Mouse (Mus musculus): ENCODE measurements around the gene Srrm3.

The Srrm3 gene

DNA sequence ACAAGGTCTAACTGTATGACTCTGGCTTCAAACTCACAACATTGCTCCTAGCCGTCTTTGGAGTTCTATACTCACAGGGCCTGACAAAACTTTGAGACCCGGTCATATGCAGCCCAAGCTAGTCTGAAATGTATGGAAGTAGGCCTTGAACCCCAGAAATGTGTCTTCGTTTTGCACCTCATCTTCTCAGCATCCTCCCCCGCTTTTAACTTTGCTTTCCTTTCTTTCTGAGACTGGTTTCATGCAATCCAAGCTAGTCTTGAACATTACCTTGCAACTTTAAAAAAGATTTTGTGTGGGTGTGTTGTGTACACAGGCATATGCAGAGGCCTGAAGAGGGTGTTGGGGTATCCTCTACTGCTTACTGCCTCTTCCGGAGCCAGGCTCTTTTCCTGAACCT lies 97.6 kb downstream of the Srrm3 start:
- DNase-seq (ENCODE audit: low spot score in 2 of 2), result no peak

DNA sequence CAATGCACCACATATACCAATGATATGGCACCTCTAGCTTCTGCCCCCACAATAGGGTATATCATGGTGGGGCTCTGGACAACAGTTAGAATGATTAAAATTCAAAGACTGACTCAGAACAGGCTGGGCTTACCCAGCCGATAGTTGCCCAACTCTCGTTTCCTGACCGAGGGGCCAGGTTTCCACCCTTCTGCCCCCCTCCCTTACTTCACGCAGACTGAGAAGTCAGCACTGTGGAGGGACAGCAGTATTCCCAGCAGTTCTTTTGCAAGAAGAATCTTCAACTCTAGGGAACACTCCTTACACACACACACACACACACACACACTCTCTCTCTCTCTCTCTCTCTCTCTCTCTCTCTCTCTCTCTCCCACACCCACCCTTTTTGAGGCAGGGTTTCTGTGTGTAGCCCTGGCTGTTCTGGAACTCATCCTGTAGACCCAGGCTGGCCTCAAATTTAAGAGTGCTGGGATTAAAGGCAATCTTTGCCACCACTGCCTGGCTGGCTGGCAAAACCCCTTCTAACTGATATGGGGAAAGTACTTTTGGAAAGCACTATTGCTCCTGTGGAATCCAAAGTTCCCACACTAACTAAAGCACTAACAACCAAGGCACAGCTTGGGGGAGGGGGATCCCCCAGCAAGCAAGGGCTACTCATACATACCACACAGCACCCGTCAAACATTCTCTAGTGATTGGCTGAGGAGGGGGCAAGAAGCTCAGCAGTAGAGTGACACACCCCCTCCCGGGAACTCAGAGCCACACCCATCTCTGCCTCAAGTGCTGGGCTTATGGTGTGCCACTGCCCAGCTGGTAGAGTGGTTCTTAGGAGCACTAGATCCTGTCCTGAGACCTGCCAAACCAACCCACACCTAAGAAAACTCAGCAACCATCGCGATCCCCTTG lies 98.9 kb downstream of the Srrm3 start:
- no peak for DNase-seq (ENCODE audit: low spot score in 2 of 2)

DNA sequence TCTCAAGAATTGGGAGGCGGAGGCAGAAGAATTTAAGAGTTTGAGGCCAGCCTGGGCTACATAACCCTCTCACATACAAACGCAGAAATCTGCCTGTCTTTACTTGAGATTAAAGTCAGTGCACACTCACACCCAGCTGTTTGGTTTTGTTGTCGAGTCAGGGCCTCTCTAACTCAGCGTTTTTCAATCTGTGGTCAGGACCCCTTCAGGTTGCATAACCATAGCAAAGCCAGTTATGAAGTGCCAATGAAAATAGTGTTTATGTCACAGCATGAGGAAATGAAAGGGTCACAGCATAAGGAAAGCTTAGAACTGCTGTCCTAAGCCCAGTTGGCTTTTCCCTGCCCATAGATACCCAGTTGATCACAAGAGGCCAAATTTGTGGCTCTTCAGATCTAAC lies 100.2 kb downstream of the Srrm3 start:
- DNase-seq (ENCODE audit: low spot score in 2 of 2), result no peak

DNA sequence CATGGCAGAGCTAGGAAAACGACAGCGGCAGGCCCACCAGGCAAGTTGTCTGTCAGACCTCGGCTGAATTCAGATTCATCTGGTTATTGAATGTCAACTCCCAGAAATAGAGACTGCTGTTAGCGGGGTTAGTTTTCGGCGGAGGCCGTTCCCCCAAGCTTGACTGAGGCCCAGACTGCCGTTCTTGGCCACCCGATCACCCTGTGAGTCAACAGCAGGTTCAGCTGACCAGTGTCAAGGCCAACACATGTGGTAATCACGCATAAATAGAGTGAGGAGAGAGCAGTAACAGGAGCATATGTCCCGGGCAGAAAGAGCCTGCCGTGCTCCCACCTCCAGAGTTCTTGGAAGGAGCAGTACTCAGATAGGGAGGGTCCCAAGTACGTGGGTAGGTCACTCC lies 100.6 kb downstream of the Srrm3 start:
- peak; percentile 80 to 87 for DNase-seq (ENCODE audit: low spot score in 2 of 2)

GRCm38 (mm10) chr5:135908185-135908584 lies 101.5 kb downstream of the Srrm3 start:
- DNase-seq (ENCODE audit: low spot score in 2 of 2), result no peak

GRCm38 (mm10) chr5:135908989-135909388 lies 102.3 kb downstream of the Srrm3 start:
- DNase-seq (ENCODE audit: low spot score in 2 of 2), result no peak

- peak in 1 of 2 experiments; percentile 46 for DNase-seq (ENCODE audit: low spot score in 2 of 2)
These were observed 103.0 kb downstream of the Srrm3 start for GRCm38 (mm10) chr5:135909646-135910045.

DNA sequence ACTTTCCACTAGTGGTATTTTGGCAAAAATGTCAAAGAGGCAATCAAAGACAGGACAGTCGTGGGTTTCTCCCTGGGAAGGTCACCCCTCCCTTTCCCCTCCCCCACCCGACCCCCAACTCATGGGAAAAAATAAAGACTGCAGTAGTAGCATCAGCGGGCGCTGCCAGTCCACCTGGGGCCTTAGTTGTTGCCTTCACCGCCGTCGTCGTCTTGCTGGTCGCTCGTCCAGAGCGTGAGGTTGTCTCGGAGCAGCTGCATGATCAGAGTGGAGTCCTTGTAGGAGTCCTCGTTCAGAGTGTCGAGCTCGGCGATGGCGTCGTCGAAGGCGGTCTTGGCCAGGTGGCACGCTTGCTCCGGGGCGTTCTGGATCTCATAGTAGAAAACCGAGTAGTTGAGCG lies 104.1 kb downstream of the Srrm3 start:
- no peak for DNase-seq (ENCODE audit: low spot score in 2 of 2)

DNA sequence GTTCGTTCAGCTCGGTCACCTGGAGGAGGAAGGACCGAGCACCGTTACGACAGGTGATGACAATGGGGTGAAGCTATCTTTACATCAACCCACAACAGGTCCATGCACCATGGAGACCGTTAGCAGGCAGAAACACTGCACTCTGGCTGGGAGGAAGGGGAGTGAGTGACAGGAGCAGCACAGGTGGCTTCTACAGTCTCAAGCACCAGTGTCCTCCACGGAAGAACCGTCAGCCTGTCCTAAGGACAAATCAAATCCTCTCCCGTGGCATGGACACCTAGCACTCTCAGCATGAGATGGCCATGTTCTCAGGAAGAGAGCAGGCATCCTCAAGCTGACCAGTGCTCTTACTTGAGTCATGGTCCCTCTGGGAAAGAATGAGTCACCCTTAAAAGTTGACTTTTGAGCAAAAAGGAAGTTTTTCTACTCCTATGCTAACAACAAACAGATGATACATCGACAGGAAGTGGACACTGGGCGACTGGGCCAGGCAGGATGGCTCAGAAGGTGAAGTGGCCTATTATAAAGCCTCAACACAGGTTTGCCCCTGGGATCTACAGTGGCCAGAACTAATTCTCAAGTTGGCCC lies 105.0 kb downstream of the Srrm3 start:
- peak in 1 of 2 experiments; percentile 50 for DNase-seq (ENCODE audit: low spot score in 2 of 2)

- no peak for DNase-seq (ENCODE audit: low spot score in 2 of 2)
These were observed 106.5 kb downstream of the Srrm3 start for GRCm38 (mm10) chr5:135913201-135913600.

DNA sequence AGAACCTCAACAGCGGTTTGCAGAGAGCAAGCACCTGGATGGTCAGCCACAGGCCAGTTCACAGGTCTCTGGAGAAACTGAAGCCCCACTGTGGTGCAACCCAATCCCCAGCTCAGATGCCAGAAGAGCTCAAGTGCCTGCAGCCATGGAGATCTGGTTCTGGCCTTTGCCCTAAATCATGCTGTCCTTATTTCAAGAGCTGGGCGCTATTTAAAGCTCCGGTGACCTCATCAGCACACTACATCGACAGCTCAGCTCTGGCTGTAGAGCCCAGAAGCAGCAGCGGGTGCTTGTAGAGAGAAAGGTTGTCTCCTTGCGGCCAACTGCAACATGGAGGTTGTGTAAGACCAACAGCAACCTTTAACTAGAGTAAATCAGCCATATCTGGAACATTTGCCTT lies 107.5 kb downstream of the Srrm3 start:
- peak; percentile 82 to 83 for DNase-seq (ENCODE audit: low spot score in 2 of 2)

DNA sequence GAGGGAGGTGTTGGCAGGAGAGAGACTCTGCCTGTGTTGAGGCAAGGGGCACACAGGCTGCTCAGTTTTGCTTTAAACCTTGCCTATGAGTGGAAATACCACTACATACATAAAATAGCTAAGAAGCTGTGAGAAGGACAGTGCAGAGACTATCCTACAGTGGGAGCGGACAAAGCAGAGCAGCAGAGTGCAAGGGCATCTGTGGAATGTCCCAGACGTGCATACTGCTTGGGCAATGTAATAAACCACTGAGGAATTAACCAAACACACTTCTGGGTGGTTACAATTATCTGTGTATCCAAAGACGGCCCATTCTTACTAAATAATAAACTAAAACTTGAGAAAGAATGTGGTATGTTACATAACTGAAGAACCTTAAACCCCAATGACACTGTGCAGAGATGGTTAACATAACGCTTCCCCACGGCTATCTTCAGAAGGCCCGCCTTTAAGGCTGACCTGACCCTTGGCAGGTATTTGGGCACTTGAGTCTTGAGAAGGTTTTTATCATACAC lies 109.4 kb downstream of the Srrm3 start:
- no peak for DNase-seq (ENCODE audit: low spot score in 2 of 2)

DNA sequence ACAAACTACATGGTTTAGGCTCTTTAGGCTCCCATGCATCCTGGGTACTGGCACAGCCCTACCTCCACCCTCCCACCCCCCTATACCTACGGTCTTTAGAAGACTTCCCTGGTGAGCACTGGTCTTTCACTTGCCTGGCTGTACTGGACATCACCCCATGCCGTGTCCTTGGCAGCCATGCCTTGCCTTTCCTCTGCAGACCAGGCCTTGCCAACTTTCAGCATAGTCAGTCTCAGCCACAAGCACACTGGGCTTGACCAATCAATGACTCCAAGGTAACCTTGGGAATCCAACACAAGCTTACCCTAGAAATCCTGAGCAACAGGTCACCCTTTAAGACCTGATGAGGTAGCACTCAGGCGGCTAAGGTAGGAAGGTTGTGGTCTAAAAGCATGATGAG lies 109.9 kb downstream of the Srrm3 start:
- no peak for DNase-seq (ENCODE audit: low spot score in 2 of 2)

DNA sequence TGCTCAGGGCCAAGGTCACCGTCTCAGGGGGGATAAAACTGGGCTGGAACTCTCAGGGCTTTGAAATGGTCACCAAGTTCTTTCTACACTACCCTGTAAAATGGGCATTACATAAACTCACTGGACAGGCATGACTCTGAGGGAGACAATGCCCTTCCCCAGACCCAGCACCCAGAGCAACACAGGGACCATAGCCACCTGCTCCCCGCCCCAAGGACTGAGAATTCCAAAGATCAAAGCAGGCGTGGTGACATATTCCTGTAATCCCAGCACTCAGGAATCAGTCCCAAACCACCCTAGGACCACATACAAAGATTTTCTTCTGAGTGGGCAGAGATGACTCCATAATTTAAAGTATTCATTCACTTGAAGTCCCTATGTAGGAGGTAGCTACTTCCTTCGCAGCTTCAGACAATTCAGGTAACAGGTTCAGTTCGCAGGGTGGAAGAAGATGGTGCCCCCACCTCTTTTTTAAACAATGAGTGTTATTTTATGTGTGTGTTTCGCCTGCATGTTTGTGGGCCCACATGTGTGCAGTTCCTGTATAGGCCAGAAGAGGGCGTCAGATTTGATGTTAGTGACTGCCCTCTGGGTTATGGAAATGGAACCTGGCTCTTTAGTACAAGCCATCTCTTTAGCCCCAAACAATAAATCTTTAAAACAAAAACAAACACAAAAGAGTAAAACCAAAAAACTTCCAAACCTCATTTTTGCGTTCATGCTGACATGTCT lies 110.8 kb downstream of the Srrm3 start:
- no peak for DNase-seq (ENCODE audit: low spot score in 2 of 2)

DNA sequence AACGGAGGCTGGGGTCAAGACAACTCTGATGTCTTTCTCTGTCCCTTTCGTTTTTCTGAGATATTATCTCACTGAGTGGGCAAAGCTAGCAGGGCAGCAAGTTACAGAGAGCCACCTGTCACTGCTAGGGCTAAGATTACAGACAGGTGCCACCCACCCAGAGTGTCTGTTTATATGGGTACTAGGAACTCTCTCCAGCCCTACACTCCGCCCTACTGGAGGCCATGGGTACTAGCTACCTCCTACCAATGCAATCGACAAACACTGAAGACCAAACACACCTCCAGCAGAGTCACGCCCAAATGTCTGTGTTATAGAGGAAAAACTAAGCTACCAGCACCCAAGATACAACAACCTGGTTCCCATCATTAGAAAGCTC lies 111.4 kb downstream of the Srrm3 start:
- no peak for DNase-seq (ENCODE audit: low spot score in 2 of 2)

- DNase-seq (ENCODE audit: low spot score in 2 of 2), result no peak
These were observed 111.9 kb downstream of the Srrm3 start for GRCm38 (mm10) chr5:135918593-135918992.

DNA sequence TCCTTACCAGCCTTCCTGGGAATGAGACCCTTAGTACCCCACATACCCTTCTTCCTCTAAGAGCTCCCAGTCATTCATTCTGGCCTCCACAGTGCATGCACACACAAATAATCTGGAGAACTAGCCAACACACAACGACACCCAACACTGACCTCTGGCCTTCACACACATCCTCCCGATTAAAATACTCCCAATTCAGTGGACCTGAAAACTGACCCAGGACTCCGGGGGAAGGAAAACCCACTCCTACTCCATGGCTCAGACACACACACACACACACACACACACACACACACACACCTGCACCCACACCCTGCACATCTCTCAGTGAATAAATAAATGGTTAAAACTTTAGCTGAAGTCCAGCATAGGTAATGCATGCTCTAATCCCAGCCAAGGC lies 113.2 kb downstream of the Srrm3 start:
- DNase-seq (ENCODE audit: low spot score in 2 of 2), result no peak

- DNase-seq (ENCODE audit: low spot score in 2 of 2), result no peak
These were observed 117.2 kb downstream of the Srrm3 start for GRCm38 (mm10) chr5:135923901-135924300.
